Mouse (Mus musculus): Measurements from ENCODE around the gene Rnf39.

GRCm38 (mm10) chr17:36893387-36893786, 49.3 kb upstream of the Rnf39 start:
- TF ChIP-seq CTCF (conservative IDR thresholded peaks at IDR 0.05; ENCODE audit: insufficient read depth, insufficient read length, low read depth, low read length) (no peak), POLR2A (IDR thresholded peaks at IDR 0.05; ENCODE audit: low read depth, low read length) (no peak)

Measured in kidney, adult 2 months (tissue).